Mouse (Mus musculus): ENCODE data around the gene Cox6b1.

GRCm38 (mm10) chr7:30618658-30619057, 7.3 kb downstream of the Cox6b1 start:
- no peak for TF ChIP-seq CTCF (conservative IDR thresholded peaks at IDR 0.05; ENCODE audit: insufficient read depth, insufficient read length, low read depth, low read length)
- no peak for TF ChIP-seq POLR2A (IDR thresholded peaks at IDR 0.05; ENCODE audit: low read depth, low read length)

Data from kidney, adult 2 months (tissue).